Mouse (Mus musculus): ENCODE data around the gene Osbpl8. TPM values are rescaled to one million over a fixed set of nuclear protein-coding genes. Genes with fewer than 3 reads are reported as not detected.

Gene Osbpl8
- polyA plus RNA-seq, 1 experiment from 2014 or later = 2.8 TPM

- H3K4me2 ChIP-seq (replicated peaks; ENCODE audit: low read depth) = no peak overlapping the region
- WGBS = 81% methylated on average over 9 of the region's 9 CpGs
- TF ChIP-seq CTCF (IDR thresholded peaks at IDR 0.05; ENCODE audit: low read depth) = no peak
- ATAC-seq = no peak
- H3K27ac ChIP-seq (ENCODE audit: low read depth, low read length) = no peak overlapping the region
- H3K27me3 ChIP-seq (replicated peaks; ENCODE audit: control insufficient read depth, insufficient read depth, low read length) = no peaks in the 10 kb centered on the region
- H3K36me3 ChIP-seq (ENCODE audit: control insufficient read depth, insufficient read depth) = no peaks in the 10 kb centered on the region
- H3K9me3 ChIP-seq (ENCODE audit: control insufficient read depth) = no peaks in the 10 kb centered on the region
- no peak overlapping the region for H3K9ac ChIP-seq (ENCODE audit: low read depth, low read length)
- no peak overlapping the region for H3K4me3 ChIP-seq (ENCODE audit: low read depth, low read length)
- no peaks in the 10 kb centered on the region for H3K4me1 ChIP-seq (replicated peaks; ENCODE audit: control insufficient read depth, insufficient read depth, low read length)
Observed at GRCm38 (mm10) chr10:111207386-111207785, 42.8 kb downstream of the Osbpl8 start.

- no peaks in the 10 kb centered on the region for H3K9me3 ChIP-seq (ENCODE audit: control insufficient read depth)
- no peaks in the 10 kb centered on the region for H3K27me3 ChIP-seq (replicated peaks; ENCODE audit: control insufficient read depth, insufficient read depth, low read length)
- no peak overlapping the region for H3K27ac ChIP-seq (ENCODE audit: low read depth, low read length)
- no peak for TF ChIP-seq CTCF (IDR thresholded peaks at IDR 0.05; ENCODE audit: low read depth)
- WGBS = 87% methylated on average over 3 of the region's 3 CpGs
- no peak overlapping the region for H3K9ac ChIP-seq (ENCODE audit: low read depth, low read length)
- H3K4me1 ChIP-seq (replicated peaks; ENCODE audit: control insufficient read depth, insufficient read depth, low read length) = no peaks in the 10 kb centered on the region
- H3K4me3 ChIP-seq (ENCODE audit: low read depth, low read length) = no peak overlapping the region
- no peak for ATAC-seq
- no peaks in the 10 kb centered on the region for H3K36me3 ChIP-seq (ENCODE audit: control insufficient read depth, insufficient read depth)
- no peak overlapping the region for H3K4me2 ChIP-seq (replicated peaks; ENCODE audit: low read depth)
Observed at GRCm38 (mm10) chr10:111214084-111214483, 49.5 kb downstream of the Osbpl8 start.

- no peak for ATAC-seq
- Histone ChIP-seq H3K9me3 (ENCODE audit: control insufficient read depth) (no peaks in the 10 kb centered on the region), H3K27me3 (replicated peaks; ENCODE audit: control insufficient read depth, insufficient read depth, low read length) (no peaks in the 10 kb centered on the region), H3K27ac (ENCODE audit: low read depth, low read length) (no peak overlapping the region), H3K9ac (ENCODE audit: low read depth, low read length) (no peak overlapping the region), H3K4me1 (replicated peaks; ENCODE audit: control insufficient read depth, insufficient read depth, low read length) (no peaks in the 10 kb centered on the region), H3K36me3 (ENCODE audit: control insufficient read depth, insufficient read depth) (no peaks in the 10 kb centered on the region), H3K4me3 (ENCODE audit: low read depth, low read length) (no peak overlapping the region), H3K4me2 (replicated peaks; ENCODE audit: low read depth) (no peak overlapping the region)
- 69% methylated on average over 2 of the region's 2 CpGs for WGBS
- no peak for TF ChIP-seq CTCF (IDR thresholded peaks at IDR 0.05; ENCODE audit: low read depth)
Observed at GRCm38 (mm10) chr10:111214696-111215095, 50.1 kb downstream of the Osbpl8 start.

- Histone ChIP-seq H3K4me3 (ENCODE audit: low read depth, low read length) (no peak overlapping the region), H3K4me1 (replicated peaks; ENCODE audit: control insufficient read depth, insufficient read depth, low read length) (no peaks in the 10 kb centered on the region), H3K27ac (ENCODE audit: low read depth, low read length) (no peak overlapping the region), H3K9ac (ENCODE audit: low read depth, low read length) (no peak overlapping the region), H3K27me3 (replicated peaks; ENCODE audit: control insufficient read depth, insufficient read depth, low read length) (no peaks in the 10 kb centered on the region), H3K36me3 (ENCODE audit: control insufficient read depth, insufficient read depth) (no peaks in the 10 kb centered on the region), H3K4me2 (replicated peaks; ENCODE audit: low read depth) (no peak overlapping the region), H3K9me3 (ENCODE audit: control insufficient read depth) (no peaks in the 10 kb centered on the region)
- no peak for ATAC-seq
- 71% methylated on average over 3 of the region's 3 CpGs for WGBS
- TF ChIP-seq CTCF (IDR thresholded peaks at IDR 0.05; ENCODE audit: low read depth) = no peak
Observed at GRCm38 (mm10) chr10:111215572-111215971, 51.0 kb downstream of the Osbpl8 start.

- H3K27ac ChIP-seq (ENCODE audit: low read depth, low read length) = no peak overlapping the region
- H3K4me2 ChIP-seq (replicated peaks; ENCODE audit: low read depth) = no peak overlapping the region
- WGBS = 72% methylated on average over 3 of the region's 3 CpGs
- H3K4me3 ChIP-seq (ENCODE audit: low read depth, low read length) = no peak overlapping the region
- no peak overlapping the region for H3K9ac ChIP-seq (ENCODE audit: low read depth, low read length)
- no peaks in the 10 kb centered on the region for H3K27me3 ChIP-seq (replicated peaks; ENCODE audit: control insufficient read depth, insufficient read depth, low read length)
- no peak for ATAC-seq
- H3K36me3 ChIP-seq (ENCODE audit: control insufficient read depth, insufficient read depth) = no peaks in the 10 kb centered on the region
- no peaks in the 10 kb centered on the region for H3K4me1 ChIP-seq (replicated peaks; ENCODE audit: control insufficient read depth, insufficient read depth, low read length)
- H3K9me3 ChIP-seq (ENCODE audit: control insufficient read depth) = no peaks in the 10 kb centered on the region
- no peak for TF ChIP-seq CTCF (IDR thresholded peaks at IDR 0.05; ENCODE audit: low read depth)
Observed at GRCm38 (mm10) chr10:111216111-111216510, 51.6 kb downstream of the Osbpl8 start.

- 73% methylated on average over 6 of the region's 6 CpGs for WGBS
- no peak for TF ChIP-seq CTCF (IDR thresholded peaks at IDR 0.05; ENCODE audit: low read depth)
- no peak overlapping the region for H3K9ac ChIP-seq (ENCODE audit: low read depth, low read length)
- no peaks in the 10 kb centered on the region for H3K9me3 ChIP-seq (ENCODE audit: control insufficient read depth)
- ATAC-seq = no peak
- no peaks in the 10 kb centered on the region for H3K27me3 ChIP-seq (replicated peaks; ENCODE audit: control insufficient read depth, insufficient read depth, low read length)
- no peaks in the 10 kb centered on the region for H3K36me3 ChIP-seq (ENCODE audit: control insufficient read depth, insufficient read depth)
- H3K4me1 ChIP-seq (replicated peaks; ENCODE audit: control insufficient read depth, insufficient read depth, low read length) = no peaks in the 10 kb centered on the region
- no peak overlapping the region for H3K27ac ChIP-seq (ENCODE audit: low read depth, low read length)
- no peak overlapping the region for H3K4me3 ChIP-seq (ENCODE audit: low read depth, low read length)
- no peak overlapping the region for H3K4me2 ChIP-seq (replicated peaks; ENCODE audit: low read depth)
Observed at GRCm38 (mm10) chr10:111222535-111222934, 58.0 kb downstream of the Osbpl8 start.

- no peak overlapping the region for H3K9ac ChIP-seq (ENCODE audit: low read depth, low read length)
- no peak overlapping the region for H3K4me3 ChIP-seq (ENCODE audit: low read depth, low read length)
- ATAC-seq = no peak
- no peak overlapping the region for H3K4me2 ChIP-seq (replicated peaks; ENCODE audit: low read depth)
- H3K9me3 ChIP-seq (ENCODE audit: control insufficient read depth) = no peaks in the 10 kb centered on the region
- H3K36me3 ChIP-seq (ENCODE audit: control insufficient read depth, insufficient read depth) = no peaks in the 10 kb centered on the region
- H3K27me3 ChIP-seq (replicated peaks; ENCODE audit: control insufficient read depth, insufficient read depth, low read length) = no peaks in the 10 kb centered on the region
- H3K4me1 ChIP-seq (replicated peaks; ENCODE audit: control insufficient read depth, insufficient read depth, low read length) = no peaks in the 10 kb centered on the region
- no peak overlapping the region for H3K27ac ChIP-seq (ENCODE audit: low read depth, low read length)
- TF ChIP-seq CTCF (IDR thresholded peaks at IDR 0.05; ENCODE audit: low read depth) = no peak
- 41% methylated on average over 10 of the region's 10 CpGs for whole genome bisulfite sequencing
Observed at GRCm38 (mm10) chr10:111223218-111223830, 58.8 kb downstream of the Osbpl8 start.
